Mouse (Mus musculus) left cerebral cortex, postnatal 4 days (tissue): ENCODE results near the gene Armt1. TPM values are rescaled to one million over a fixed set of nuclear protein-coding genes. Genes with fewer than 3 reads are reported as not detected.

Experiments
- total RNA-seq, 2 experiments: library from RNA; stranded (reverse); gene quantifications; 2 replicates each; pipeline ENCODE4 v1.2.3; 2021

The Armt1 gene
- total RNA-seq, 2 experiments from 2014 or later, result 9.9 to 10.8 TPM

Other genes starting within 250 kb of the Armt1 start
- gene Akap12, start 166.1 kb upstream of the Armt1 start, total RNA-seq, result 10 to 100 TPM; 61.6 to 63.4 TPM
- 10 to 100 TPM; 13.7 to 14.3 TPM for gene Zbtb2, start 44.4 kb upstream of the Armt1 start, total RNA-seq
- gene Rmnd1, start 79 bp upstream of the Armt1 start, total RNA-seq, result 10 to 100 TPM; 25.2 to 29.7 TPM
- under 1 TPM; 0.62 to 0.68 TPM for gene Ccdc170, start 50.0 kb downstream of the Armt1 start, total RNA-seq
- 1 to 10 TPM; 3.5 to 3.9 TPM for gene Esr1, start 179.1 kb downstream of the Armt1 start, total RNA-seq